Mouse (Mus musculus): Measurements from ENCODE around the gene Pdcd5.

Pdcd5 gene

DNA sequence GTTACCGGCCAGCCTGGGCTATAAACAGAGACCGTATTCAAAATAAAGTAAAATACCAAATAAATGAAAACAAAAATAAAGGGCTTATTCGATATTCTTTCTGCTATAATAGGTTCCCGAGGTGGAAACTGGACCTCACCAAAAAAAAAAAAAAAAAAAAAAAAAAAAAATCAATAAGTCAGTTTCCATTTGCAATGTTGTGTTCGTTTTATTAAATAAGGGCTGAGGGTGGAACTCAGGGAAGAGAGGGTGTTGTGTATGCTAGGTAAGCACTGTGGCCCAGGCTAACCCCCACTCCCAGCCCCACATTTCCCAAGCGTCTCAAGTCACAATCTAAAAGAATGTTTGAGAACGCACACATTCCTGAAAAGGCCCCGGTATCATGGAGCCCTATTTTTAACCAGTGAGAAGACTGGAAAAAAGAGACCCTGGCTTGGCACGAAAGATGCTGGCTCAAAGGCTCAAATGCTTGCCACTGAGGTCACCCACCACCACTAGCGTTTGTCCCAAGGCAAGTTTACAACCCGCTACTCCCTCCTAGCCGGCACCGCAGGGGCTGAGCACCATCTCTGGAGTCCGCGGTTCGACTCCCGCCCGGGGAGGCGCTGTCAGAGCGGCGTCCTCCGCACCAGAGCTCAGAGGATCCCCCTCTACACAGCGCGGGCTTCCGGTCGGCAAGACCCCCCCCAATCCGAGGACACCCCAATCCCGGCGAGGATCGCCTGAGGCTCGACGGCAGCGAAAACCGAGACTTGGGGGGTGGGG, 822 bp downstream of the Pdcd5 start:
- in situ Hi-C loops (cut with MboI, MseI) = loop anchor here (10.0 kb wide), 1 partner anchor 1242 kb away; no protein-coding TSS in a partner anchor

DNA sequence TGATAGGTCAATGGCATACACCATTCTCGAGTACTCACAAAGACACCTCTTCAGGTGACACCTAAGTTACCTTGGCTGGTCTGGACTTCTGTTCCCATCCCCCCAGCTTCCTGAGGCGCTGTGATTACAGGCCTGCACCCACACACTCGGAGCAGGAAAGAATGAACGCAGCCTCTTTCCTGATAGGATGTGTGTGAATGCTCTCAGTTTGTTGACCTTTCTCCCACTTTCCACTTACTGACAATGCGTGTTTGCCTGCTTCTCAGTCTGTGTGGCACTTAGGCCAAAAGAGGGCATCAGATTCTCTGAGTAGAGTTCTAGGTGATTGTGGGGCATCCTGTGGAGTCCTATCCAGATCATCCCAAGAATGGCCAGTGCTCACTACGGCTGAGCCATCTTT, 7.2 kb downstream of the Pdcd5 start:
- in situ Hi-C loops (cut with MboI, MseI) = loop anchor here (10.0 kb wide), 1 partner anchor 1235 kb away; no protein-coding TSS in a partner anchor

DNA sequence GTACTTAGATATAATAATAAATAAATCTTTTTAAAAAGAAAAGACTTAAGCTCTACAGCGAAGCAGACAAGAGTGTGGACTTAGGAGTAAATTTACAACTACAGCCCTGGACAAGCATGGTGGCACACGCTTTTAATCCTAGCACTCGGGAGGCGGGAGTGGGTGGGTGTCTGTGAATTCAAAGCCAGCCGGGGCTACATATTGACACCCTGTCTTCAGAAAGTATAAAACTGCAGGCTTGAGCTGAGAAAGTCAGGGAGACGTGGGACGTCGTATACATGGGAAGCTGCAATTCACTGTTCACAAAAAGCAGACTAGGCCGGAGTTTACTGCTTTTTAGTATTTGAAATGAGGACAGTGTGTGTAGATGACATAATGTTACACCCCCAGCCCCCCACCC, 10.4 kb downstream of the Pdcd5 start:
- in situ Hi-C loops (cut with MboI, MseI) = no loop called here

DNA sequence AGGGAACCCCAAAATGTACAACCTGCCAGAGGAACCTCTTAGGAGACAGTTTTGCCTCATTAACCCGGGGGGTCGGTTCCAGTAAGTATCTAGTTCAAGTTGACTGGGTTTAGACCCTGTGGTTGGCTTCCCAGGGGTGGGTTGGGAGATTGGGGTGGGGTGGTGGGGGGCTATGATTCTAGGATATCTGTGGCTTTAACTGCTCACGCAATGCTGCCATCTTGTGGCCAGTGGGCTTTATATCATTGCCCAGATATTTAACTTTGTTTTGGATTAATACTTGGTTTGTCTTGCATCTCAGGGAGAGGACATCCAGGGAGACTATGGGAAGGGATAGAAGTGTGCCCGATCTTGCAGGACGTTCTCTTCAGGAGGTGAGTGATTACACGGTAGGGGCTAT, 11.1 kb downstream of the Pdcd5 start:
- in situ Hi-C loops (cut with MboI, MseI) = no loop called here

DNA sequence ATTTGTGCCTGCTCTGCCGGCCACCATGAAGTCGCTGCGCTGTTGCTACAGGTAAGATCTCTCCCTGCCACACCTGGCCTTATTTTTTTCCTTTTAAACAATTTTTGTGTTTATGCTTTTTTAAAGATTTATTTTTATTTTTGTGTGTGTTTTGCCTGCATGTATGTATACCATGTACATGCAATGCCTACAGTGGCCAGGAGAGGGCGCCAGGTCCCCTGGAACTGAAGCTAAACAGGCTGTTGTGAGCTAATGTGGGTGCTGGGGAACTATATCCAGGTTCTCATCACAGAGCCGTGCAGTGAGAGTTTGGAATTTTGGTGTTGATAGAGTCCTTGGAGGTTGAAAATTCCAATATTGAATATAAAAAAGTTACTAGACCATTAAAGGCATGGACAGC, 18.8 kb downstream of the Pdcd5 start:
- in situ Hi-C loops (cut with MboI, MseI) = no loop called here

DNA sequence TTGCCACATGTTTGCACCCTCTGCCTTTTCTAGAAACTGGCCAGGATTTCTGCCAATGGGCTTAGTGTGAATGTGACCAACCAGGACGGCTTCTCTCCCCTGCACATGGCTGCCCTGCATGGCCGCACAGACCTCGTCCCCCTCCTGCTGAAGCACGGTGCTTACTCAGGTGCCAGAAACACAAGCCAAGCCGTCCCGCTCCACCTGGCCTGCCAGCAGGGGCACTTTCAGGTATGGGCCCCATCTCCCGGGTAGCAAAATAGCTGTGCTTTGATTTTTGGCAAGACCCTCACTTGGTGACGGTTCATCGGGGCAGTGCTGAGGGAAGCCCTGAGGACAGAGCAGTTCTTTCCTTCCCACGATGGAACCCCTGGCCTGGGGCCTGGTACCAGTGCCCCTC, 19.9 kb downstream of the Pdcd5 start:
- in situ Hi-C loops (cut with MboI, MseI) = no loop called here

DNA sequence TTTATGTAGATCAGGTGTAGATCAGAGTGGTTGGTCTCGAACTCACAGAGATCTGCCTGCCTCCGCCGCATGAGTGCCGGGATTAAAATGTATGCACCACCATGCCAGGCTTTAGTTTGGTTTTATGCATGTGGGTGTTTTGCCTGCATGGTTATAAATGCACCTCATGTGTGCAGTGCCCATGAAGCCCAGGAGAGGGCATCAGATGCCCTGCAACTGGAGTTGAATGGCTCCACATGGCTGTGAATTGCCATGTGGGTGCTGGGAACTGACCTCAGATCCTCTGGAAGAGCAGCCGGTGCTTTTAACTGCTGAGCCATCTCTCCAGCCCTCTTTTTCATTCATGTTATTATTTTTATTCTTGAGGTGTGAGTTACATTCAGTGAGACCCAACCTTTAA, 21.3 kb downstream of the Pdcd5 start:
- in situ Hi-C loops (cut with MboI, MseI) = no loop called here

DNA sequence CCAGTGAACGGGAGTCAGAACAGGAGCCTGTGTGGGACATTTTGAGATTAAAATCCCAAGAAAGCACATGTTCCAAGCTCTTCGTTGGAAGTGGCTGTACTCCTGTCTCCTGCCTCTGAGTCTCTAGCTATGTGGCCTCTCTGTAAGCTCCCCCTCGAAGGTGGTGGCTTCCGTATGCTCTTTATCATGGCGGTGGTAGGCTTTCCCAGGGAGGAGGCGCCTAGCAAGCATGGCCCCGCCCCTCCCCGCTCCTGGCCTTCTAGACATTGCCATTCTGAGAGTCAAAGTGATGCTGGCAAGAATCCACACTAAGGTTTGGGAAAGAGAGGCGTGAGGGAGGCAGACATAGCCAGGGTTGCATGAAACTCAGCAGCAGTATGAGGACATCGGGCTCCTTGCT, 24.7 kb downstream of the Pdcd5 start:
- in situ Hi-C loops (cut with MboI, MseI) = no loop called here

DNA sequence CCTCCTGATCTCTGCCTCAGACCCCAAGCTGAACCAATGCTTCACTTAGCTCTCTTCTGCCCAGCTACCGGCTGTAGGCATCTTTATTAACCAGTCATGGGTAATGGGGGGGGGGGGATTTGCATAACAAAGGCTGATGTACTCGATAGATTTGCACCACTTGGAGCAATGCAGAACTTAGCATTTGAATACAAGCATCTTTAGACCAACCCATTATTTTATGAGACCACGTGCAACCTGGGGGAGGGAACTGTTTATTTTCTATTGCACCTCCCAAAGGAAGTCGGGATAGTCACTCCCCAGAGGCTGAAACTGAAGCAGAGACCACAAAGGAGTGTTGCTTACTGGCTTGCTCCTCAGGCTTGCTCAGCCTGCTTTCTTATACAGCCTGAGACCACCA, 29.8 kb downstream of the Pdcd5 start:
- in situ Hi-C loops (cut with MboI, MseI) = no loop called here

DNA sequence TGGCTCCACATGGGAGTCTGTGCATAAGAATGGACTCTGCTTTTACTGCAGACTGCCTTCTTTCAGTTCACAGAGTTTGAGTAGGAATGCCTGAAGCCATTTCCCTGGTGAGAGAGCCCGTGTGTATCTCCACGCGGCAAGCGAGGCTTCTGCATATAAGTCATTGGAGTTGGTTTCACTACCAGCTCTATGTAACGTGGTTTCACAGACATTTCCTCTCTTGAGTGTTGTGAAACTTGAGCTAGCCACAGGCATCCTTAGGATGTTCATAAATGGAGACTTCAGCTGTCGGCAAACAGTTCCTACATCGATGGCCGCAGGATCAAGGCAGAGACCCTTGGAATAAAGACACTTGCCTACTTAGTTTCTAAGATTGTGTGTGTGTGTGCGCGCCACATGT, 38.1 kb downstream of the Pdcd5 start:
- in situ Hi-C loops (cut with MboI, MseI) = no loop called here

DNA sequence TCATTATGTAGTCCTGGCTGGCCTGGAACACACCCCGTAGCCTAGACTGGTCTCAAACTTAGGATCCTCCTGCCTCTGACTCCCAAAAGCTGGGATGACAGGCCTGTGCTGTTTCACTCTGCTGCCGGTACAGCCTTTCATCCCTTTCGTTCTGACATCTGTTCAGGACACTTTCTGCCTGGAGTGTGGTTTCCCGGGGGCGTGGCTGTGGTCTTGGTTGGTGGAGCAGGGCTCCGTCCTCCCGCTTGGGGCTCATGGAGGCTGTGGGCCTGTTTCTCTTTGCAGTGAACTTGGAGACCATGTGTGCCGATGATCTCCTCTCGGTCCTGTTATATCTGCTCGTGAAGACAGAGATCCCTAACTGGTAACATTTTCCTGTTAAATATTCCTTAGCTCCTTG, 40.5 kb downstream of the Pdcd5 start:
- in situ Hi-C loops (cut with MboI, MseI) = no loop called here

DNA sequence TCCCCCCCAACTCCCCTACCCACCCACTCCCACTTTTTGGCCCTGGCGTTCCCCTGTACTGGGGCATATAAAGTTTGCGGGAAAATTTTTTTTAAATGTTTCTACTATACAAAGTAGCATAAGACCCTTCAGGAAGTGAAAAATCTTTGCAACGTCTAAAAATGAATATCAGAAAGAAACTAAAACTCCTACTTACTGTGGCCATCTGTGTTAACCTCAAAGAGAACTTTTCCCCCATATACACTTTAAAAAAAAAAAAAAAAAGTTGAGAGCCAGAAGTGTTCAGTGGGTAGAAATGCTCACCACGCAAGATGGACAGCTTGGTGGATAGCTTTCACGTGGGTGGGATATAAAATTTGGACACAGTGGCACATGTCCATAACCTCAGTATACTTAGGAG, 44.6 kb downstream of the Pdcd5 start:
- in situ Hi-C loops (cut with MboI, MseI) = no loop called here

DNA sequence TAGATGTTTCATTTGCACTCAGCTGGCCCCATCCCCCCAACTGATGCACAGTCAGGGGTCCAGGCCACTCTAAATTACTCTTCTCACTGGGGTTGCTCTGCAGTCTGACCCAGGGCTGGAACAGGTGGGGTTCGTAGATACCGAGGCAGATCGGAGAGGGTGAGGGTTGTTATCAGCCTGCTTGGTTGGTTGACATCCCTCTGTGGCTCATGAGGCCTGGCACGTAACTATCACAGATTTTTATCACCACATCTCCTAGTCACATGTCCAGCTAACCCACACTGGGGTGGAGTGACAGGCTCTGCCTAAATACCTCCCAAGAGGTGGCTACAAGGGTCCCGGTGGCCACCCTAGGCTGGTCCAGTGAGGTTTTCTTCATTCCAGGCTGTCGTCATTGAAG, 46.2 kb downstream of the Pdcd5 start:
- in situ Hi-C loops (cut with MboI, MseI) = no loop called here

DNA sequence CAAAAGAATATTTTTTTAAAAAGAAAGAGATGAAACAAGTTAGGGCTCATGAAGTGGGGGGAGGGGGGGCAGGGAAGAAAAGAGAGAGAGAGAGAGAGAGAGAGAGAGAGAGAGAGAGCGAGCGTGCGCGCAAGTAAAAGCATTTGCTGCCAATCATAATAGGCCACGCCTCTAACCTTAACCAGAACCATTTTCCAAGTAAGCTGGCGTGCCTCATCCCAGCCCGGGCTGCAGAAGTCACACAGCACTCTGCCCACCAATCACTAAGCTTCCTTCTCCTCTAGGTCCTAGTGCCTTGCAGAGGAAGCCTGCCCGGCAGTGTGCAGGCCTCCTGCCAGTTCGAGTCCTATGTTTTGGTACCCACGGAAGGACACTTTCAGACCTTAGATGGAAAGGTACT, 47.3 kb downstream of the Pdcd5 start:
- in situ Hi-C loops (cut with MboI, MseI) = no loop called here

DNA sequence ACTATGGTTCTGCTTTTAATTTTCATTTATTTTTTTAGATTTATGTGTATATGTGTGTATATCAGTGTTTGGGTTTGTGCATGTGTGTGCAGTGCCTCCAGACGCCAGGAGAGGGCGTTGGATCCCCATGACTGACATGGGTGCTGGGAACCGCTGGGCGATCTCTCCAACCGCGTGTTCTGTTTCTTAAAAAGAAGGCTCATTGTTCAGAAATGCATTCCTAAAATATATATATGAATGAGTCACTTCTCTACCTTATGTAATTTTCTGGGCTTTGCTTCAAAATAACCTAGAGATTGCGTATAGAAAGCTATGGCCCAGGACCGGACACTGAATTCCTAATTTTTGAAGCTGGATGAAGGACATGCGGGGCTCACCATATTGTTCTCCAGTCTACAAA, 47.8 kb downstream of the Pdcd5 start:
- in situ Hi-C loops (cut with MboI, MseI) = no loop called here

DNA sequence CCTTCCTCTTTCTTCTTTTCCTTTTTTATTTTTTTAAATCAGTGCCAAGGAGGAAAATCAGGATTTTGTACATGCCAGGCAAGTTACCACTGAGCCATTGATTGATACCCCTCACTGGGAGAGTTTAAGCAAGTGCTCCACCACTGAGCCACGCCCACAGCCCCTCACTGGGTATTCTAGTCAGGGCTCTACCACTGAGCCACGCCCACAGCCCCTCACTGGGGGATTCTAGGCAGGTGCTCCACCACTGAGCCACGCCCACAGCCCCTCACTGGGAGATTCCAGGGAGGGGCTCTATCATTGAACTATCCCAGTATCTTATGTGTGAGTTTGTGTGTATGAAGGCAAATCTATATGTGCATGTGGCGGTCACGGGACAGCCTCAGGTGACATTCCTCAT, 53.0 kb downstream of the Pdcd5 start:
- in situ Hi-C loops (cut with MboI, MseI) = no loop called here
